Mouse (Mus musculus) macrophage (primary cell): ENCODE data around the gene 2310039H08Rik. TPM values are rescaled to one million over a fixed set of nuclear protein-coding genes. Genes with fewer than 3 reads are reported as not detected.
A peak's percentile ranks its signal among the peaks of the same experiment; 100 is the strongest.
"Not testable (repeated sequence)": the region's sequence is repeated elsewhere in the genome, so short reads cannot be mapped to it uniquely, and the experiment has no call there.

Source experiments
- H3K27ac ChIP-seq: fragments of 350-480 bp; formaldehyde crosslinking; 2 replicates; pipeline ENCODE4 v1.9.0; 2021
- H3K36me3 ChIP-seq: fragments of 350-480 bp; formaldehyde crosslinking; 2 replicates; pipeline ENCODE4 v1.9.0; 2021; ENCODE audit errors: inconsistent target
- H3K4me3 ChIP-seq: fragments of 350-480 bp; formaldehyde crosslinking; 2 replicates; pipeline ENCODE4 v1.9.0; 2021; ENCODE audit errors: inconsistent target
- H3K79me2 ChIP-seq: fragments of 350-480 bp; formaldehyde crosslinking; 2 replicates; pipeline ENCODE4 v1.9.0; 2021; ENCODE audit errors: inconsistent target
- WGBS: methylation state at CpG from one replicate; pipeline ENCODE4 v1.1.7; 2026; ENCODE audit warnings: inconsistent platforms; ENCODE audit not compliant: missing documents; 5-methylcytosine and 5-hydroxymethylcytosine counted together
- polyA plus RNA-seq: library from polyadenylated mRNA; stranded (reverse); fragments of 250-400 nt; gene quantifications from 3 replicates; pipeline ENCODE4 v1.2.4, GENCODE M21; 2018; ENCODE audit warnings: inconsistent platforms

Gene 2310039H08Rik
- polyA plus RNA-seq, 1 experiment from 2014 or later, result 7.4 TPM

DNA sequence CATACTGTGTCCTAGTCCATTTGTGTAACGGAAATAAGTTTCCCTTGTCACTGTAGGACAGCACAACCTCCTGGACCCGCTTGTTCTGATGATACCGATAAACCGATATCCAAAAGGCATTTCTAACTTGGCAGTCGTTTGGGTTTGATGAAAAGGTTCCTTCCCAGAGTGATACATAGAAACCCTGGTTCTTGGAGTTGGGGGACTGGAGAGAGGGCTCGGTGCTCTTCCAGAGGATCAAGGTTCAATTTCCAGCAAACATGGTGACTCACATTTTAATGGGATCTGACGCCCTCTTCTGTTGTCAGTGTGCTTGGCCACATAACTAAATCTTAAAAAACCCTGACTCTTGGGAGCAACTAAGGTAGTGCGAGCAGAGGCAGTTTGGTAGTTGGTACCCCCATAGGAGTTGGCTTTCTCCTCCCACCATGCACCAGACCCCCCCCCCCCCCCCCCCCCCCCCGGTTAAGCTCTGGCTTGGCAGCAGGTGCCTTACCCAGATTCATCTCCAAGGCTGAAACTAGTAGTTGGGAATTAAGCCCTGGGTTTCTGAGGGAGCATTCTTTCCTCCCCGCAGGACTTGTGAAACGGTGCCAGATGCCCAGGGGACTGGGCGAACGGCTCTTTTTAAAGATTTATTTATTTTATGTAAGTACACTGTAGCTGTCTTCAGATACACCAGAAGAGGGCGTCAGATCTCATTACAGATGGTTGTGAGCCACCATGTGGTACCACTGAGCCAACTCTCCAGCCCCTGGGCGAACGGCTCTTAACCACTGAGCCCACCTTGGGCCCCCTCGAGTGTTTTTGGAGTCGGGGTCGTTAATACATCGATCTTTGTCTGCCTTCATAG is 1.1 kb downstream of the 2310039H08Rik start:
- WGBS, result 10% methylated on average over 18 of the region's 20 CpGs
- Histone ChIP-seq H3K79me2 (peaks cover under 1% of the 10 kb centered on the region; the same call in 1 of the 2 replicates), H3K27ac (peak overlapping the region; percentile 82), H3K4me3 (peak overlapping the region; percentile 69), H3K36me3 (peaks cover 31% of the 10 kb centered on the region)

DNA sequence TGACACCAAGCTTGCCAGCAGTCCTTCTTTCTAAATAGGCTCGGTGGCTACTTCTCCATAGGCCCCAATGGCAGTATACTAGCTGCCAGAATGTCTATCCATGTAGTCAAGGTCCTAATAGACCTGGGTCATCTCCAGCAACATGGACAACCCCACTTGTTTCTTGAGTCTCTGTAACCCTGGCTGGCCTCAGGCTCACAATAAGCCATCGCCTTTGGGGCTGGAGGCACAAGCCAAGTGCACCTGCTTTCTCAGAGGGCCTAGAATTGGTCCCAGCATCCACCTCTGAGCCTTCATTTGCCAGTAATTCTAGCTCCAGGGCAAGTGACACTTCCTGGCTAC is 1.7 kb downstream of the 2310039H08Rik start:
- Histone ChIP-seq H3K79me2 (peaks cover 6% of the 10 kb centered on the region; the same call in 1 of the 2 replicates), H3K27ac (no peak overlapping the region), H3K4me3 (no peak overlapping the region), H3K36me3 (peaks cover 37% of the 10 kb centered on the region)
- WGBS, result 75% methylated on average over 2 of the region's 2 CpGs

DNA sequence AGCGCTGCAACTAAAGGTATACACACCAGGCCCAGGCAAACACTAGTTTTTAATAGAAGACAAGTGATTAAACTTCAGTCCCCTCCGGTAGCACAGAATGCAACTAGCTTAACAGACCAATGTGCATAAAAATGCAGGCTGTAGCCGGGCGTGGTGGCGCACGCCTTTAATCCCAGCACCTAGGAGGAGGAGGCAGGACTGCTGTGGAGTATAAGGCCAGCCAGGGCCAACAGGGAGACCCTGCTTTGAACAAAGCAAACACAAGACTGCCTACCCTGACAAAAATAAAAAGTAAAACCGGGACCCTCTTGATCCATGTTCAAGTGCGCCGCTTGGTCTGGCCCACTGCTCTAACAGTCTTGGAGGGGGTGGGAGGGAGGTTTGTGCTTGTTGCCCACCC is 2.6 kb downstream of the 2310039H08Rik start:
- Histone ChIP-seq H3K36me3 (peaks cover 46% of the 10 kb centered on the region), H3K79me2 (peaks cover 16% of the 10 kb centered on the region), H3K27ac (no peak overlapping the region), H3K4me3 (no peak overlapping the region)
- WGBS, result 98% methylated on average over 9 of the region's 9 CpGs

DNA sequence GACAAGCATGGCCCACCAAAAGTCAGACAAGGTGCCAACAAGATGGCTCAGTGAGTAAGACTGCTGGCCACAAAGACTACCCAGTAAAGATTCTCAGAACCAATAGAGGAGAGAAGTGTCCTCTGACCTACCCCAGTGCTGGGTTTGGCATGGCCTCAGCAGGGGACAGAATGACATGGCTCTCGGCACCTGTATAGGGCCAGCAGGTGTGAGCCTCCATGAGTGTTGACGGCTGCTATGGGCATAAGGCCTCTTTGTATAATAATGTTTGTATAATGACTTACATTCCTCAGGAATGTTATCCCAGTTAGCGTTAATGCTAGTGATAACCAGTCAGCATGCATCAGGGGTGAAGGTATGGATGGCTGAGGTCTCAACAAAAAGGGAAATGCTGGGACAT is 3.7 kb downstream of the 2310039H08Rik start:
- H3K36me3 ChIP-seq, result peaks cover 53% of the 10 kb centered on the region
- 88% methylated on average over 3 of the region's 3 CpGs for WGBS
- peaks cover 26% of the 10 kb centered on the region for H3K79me2 ChIP-seq
- no peak overlapping the region for H3K27ac ChIP-seq
- H3K4me3 ChIP-seq, result no peak overlapping the region

DNA sequence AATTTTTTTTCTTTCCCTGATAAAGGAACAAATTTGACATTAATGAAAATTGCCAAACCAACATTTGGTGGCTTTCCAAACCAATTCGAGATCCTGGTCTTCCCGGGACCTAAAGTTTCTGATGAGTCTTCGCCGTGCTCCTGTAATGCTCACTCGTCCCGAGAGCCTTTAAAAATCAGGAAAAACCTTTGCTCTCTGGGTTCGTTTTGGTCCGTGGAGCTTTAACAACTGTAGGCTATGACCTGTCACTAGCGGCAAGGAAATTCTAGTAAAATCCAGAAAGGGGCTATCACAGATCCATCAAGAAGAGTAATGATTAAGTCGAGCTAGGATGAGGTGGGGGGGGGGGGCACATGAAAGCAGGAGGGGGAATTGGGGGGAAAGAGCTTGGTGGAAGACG is 9.4 kb downstream of the 2310039H08Rik start:
- H3K27ac ChIP-seq, result peak overlapping the region; percentile 59
- peak overlapping the region; percentile 80 for H3K4me3 ChIP-seq
- peaks cover 39% of the 10 kb centered on the region for H3K79me2 ChIP-seq
- 3% methylated on average over 11 of the region's 11 CpGs for WGBS
- peaks cover 34% of the 10 kb centered on the region for H3K36me3 ChIP-seq

DNA sequence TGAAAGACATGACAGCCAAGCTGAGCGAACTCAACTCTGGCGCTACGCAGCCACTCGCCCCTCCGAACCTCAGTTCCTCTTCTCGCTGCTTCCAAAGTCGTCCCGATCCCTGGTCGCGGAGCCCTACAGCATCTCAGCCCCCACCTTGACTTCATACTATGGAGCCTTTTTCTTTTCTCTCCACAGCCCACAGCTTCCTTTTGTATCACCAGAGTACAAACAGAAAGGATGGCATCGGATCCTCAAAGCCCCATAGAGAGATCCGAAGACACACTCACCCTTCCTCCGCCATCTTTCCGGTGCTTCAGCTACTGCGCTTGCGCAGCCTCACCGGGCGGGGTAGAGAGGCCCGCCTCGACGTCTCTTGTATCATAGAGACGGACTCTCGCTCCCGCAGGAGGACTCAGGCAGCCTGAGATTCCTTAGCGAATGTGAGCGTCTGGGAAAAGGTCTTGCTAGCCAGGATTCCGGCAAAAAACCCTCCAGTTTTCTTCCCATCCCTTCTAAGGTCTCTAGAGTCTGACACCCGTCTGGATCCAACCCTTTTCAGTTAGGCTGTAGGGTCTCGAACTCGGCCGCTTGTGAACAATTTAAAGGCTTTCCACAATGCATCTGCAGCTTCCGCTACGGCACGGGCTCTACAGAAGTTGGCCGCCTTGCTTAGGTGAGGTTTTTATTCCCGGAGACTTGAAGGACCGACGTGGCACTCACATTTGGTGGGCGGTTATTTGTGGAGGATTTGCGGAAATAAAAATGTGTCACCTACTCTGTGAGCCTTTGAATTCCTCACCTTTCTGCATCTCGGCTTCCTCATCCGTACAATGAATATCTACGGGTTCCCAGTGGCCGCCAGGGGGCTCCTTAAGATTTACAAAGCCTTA is 10.1 kb downstream of the 2310039H08Rik start, which contains the start of gene Rpl7l1:
Rpl7l1 (minus strand) TSS at position 332 of the 881 bp plus-strand sequence.
- H3K27ac ChIP-seq, result peak within 1 kb of the TSS; percentile 59
- peaks cover 39% of the 10 kb centered on the region for H3K79me2 ChIP-seq
- H3K36me3 ChIP-seq, result peaks cover 31% of the 10 kb centered on the region
- WGBS, result under 1% methylated on average over 44 of the region's 44 CpGs
- H3K4me3 ChIP-seq, result peak within 1 kb of the TSS; percentile 80

DNA sequence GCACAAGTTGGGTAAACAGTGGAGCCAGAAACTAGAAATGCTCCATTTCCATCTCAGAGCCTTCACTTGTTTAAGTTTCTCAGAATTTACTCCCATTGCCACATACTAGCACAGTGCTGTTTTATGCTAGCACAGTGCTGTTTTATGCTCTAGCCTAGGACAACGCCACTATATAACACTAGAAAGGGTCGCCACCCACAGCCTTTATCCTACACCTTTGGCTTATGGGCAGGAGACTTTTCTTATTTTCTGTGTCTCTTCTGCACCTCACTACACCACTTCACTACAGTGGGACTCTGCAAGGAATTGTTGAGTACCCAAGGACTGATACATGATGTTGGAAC is 10.8 kb downstream of the 2310039H08Rik start:
- Histone ChIP-seq H3K27ac (no peak overlapping the region), H3K4me3 (peak overlapping the region; percentile 80), H3K36me3 (peaks cover 25% of the 10 kb centered on the region), H3K79me2 (peaks cover 39% of the 10 kb centered on the region)
- WGBS, result 94% methylated on average over 2 of the region's 2 CpGs

DNA sequence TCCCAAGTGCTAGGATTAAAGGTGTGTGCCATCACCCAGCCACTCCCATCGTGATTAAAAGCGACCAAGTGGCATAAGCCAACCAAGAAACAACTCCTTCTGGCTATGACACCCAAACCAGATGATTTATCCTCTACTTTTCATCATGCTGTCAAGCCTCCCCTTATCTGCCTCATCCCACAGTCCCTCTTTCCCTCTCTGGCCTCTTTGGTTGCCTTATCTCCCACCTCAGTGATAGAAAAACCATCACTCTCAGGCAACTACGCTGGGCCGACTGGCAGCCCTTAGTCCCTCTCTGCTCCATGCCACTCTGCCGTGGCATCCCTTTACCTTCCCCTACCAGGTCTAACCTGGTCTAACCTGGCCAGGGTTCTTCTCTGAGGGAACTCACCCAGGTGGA is 14.5 kb downstream of the 2310039H08Rik start:
- H3K79me2 ChIP-seq, result peaks cover 5% of the 10 kb centered on the region
- 93% methylated on average over 5 of the region's 5 CpGs for WGBS
- no peaks in the 10 kb centered on the region for H3K36me3 ChIP-seq
- H3K27ac ChIP-seq, result no peak overlapping the region
- H3K4me3 ChIP-seq, result no peak overlapping the region

DNA sequence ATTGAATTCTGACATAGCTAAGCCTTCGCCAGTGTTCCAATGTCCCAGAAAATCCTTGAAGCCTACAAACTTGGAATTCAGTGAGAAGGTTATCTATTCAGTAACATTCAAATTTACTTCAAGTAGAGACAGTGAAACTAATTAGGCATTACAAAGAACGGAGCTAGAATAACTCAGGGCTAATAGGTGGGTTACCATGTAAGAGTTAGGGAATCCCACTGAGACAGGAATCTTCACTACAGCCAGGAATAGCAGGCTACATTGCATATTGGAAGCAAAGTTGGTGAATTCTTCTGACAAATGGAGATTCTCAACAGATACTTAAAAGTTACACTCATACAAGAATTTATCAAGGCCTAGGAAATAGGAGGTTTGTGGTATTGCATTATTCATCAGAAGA is 15.5 kb downstream of the 2310039H08Rik start:
- not testable (repeated sequence) for H3K79me2 ChIP-seq, H3K4me3 ChIP-seq, H3K36me3 ChIP-seq, H3K27ac ChIP-seq
- 92% methylated on average over 1 of the region's 2 CpGs for WGBS

DNA sequence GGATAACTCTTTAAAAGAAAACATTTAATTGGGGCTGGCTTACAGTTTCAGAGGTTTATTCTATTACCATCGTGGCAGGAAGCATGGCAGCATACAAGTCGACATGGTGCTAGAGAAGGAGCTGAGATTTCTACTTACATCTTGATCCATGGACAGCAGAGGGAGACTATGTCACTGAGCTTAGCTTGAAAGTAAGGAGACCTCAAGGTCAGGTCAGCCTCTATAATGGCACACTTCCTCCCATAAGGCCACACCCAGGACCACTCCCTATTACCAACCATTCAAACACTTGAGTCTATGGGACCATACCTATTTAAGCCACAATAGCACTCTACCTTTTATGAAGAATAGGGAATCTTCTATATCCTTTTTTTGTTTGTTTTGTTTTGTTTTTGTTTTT is 20.5 kb downstream of the 2310039H08Rik start:
- WGBS, result 79% methylated on average over 2 of the region's 2 CpGs
- Histone ChIP-seq H3K4me3 (no peak overlapping the region), H3K27ac (no peak overlapping the region), H3K36me3 (no peaks in the 10 kb centered on the region), H3K79me2 (no peaks in the 10 kb centered on the region)

DNA sequence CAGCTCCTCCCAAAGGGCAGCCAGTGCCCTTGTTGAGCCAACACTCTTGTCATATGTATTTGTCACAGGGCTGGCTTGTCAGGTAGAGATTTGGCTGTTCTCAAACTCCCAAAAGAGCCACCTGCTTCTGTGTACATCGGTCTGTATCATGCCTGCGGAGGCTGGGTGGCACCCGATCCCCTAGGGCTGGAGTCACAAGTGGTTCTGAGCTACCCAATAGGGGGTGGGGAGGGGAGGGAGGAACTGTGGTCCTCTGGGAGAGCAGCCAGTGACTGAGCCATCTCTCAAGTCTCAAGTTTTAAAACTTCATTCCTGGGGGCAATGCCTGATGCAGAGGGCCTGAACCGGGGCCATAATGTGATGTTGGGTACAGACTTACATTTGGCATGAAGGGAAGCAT is 24.3 kb downstream of the 2310039H08Rik start:
- peaks cover 19% of the 10 kb centered on the region for H3K36me3 ChIP-seq
- H3K27ac ChIP-seq, result no peak overlapping the region
- WGBS, result 91% methylated on average over 4 of the region's 4 CpGs
- no peaks in the 10 kb centered on the region for H3K79me2 ChIP-seq
- H3K4me3 ChIP-seq, result no peak overlapping the region

DNA sequence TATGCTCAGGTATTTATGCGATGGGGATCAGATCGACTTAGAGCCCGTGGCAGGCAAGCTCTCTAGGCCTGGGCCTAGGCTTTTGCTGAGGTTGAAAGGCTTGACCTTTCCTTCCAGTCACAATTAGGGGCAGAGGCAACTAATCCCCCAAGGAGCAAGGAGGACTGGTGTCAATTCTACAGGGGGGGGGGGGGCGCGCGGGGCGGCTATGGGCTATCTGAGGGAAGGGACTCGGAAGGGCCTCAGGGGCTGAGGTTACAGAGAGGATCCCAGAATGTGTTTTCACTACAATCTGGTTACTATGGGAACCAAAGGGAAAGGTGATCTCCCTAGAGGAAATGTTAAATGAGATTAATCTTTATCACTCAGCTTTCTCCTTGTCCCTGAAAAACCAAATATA is 25.0 kb downstream of the 2310039H08Rik start:
- 94% methylated on average over 4 of the region's 8 CpGs for WGBS
- H3K36me3 ChIP-seq, result peaks cover 22% of the 10 kb centered on the region
- no peak overlapping the region for H3K4me3 ChIP-seq
- H3K27ac ChIP-seq, result no peak overlapping the region
- H3K79me2 ChIP-seq, result no peaks in the 10 kb centered on the region

DNA sequence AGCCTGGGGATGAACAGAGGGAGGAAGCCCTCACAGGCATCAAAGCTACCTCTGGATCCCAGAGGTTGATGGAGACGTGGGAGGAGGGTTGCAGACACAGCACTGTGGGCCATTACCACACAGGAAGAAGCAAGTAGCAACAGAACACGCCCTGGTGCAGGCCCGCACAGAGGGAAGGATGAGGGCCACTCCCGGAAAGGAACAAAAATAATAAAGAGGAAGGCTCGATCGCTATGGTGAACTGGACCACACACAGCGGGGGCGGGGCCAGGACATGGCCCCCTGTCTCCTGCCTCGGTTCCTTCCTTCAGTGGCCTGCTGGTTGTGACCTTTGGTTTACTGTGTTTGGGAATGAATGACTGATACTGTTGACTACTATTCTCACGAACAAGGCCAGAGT is 27.2 kb downstream of the 2310039H08Rik start:
- Histone ChIP-seq H3K4me3 (no peak overlapping the region), H3K36me3 (peaks cover 22% of the 10 kb centered on the region), H3K79me2 (no peaks in the 10 kb centered on the region), H3K27ac (no peak overlapping the region)
- WGBS, result 27% methylated on average over 9 of the region's 10 CpGs

DNA sequence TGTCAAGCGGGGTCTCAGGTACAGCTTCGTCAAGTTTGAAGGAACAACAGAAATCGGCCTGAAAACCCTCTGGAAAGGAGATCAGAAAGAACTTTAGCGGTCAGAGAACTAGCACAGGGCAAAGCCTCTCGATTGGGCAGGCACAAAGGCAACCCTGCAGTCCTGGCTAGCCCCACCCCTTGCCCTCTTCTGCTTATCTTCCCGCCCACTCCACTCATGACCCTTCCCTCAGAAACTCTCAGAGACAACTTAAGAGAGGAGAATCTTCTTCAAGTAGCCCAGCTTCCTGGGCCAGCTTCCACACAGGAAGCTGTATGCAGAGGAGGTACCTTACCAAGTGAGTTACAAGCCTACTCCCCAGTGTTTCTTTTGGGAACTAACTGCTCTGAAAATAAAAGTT is 29.3 kb downstream of the 2310039H08Rik start:
- H3K4me3 ChIP-seq, result no peak overlapping the region
- WGBS, result 88% methylated on average over 6 of the region's 6 CpGs
- H3K36me3 ChIP-seq, result peaks cover 39% of the 10 kb centered on the region
- no peaks in the 10 kb centered on the region for H3K79me2 ChIP-seq
- H3K27ac ChIP-seq, result peak overlapping the region; percentile 10; the same call in 1 of the 2 replicates

DNA sequence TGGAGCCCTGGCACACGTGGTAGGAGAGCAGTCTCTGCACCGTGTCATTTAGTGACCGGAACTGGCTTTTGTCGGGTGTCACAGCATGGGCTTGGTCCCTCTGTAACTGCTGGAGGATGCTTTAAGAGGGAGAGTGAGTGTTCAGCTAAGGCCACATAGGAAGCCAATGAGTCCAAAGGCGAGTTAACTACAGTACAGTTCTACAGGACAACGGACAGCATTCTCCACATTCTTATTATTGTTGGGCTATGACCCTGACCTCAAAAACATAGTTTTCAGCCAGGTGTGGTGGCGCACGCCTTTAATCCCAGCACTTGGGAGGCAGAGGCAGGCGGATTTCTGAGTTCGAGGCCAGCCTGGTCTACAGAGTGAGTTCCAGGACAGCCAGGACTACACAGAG is 35.9 kb downstream of the 2310039H08Rik start:
- Histone ChIP-seq H3K27ac (no peak overlapping the region), H3K36me3 (peaks cover 71% of the 10 kb centered on the region), H3K4me3 (no peak overlapping the region), H3K79me2 (no peaks in the 10 kb centered on the region)
- 100% methylated on average over 6 of the region's 10 CpGs for WGBS
